ENCODE assay signal across 26 mouse cellular contexts in genomic region chr3:143527274-143527673, GRCm38 (mm10).
A peak's percentile ranks its signal among the peaks of the same experiment; 100 is the strongest.
DNase-seq lines count a peak whose midpoint lies in the region; ATAC-seq and TF ChIP-seq lines count a peak whose summit lies in the region.
"Had no signal": no experiment of that assay in that cellular context is flagged by ENCODE, and none has a peak within 500 bp of the region (broad histone marks: within the 10 kb centered on the region; RNA-seq: fewer than 3 reads in every experiment).

No protein-coding gene starts in this region.

- TF ChIP-seq EP300 in CH12.LX (IDR thresholded peaks at IDR 0.05; ENCODE audit: low read length), result peak; percentile 88

- H3K27me3 ChIP-seq in CH12.LX (replicated peaks), result no peaks in the 10 kb centered on the region
- H3K27me3 ChIP-seq: forebrain, embryonic 13.5 days; heart, embryonic 12.5 days; heart, embryonic 15.5 days had no signal

- no peak overlapping the region for H3K27ac ChIP-seq in CH12.LX (ENCODE audit: insufficient read depth, low read depth)
- no peak overlapping the region for H3K27ac ChIP-seq in gastrocnemius, adult 2 months
- H3K27ac ChIP-seq: forebrain, embryonic 10.5 days; forebrain, embryonic 13.5 days; heart, embryonic 15.5 days; hindbrain, embryonic 14.5 days; hindbrain, postnatal 0 days had no signal

- no peak for TF ChIP-seq POLR2A in CH12.LX (IDR thresholded peaks at IDR 0.05; ENCODE audit: low read depth, low read length)

- no peaks in the 10 kb centered on the region for H3K36me3 ChIP-seq in CH12.LX (replicated peaks in 1 of 2; ENCODE audit: control insufficient read depth in 1 of 2, insufficient read depth in 1 of 2, low read length in 1 of 2)
- H3K36me3 ChIP-seq: forebrain, embryonic 10.5 days; heart, embryonic 12.5 days; heart, embryonic 15.5 days had no signal

- H3K9ac ChIP-seq in CH12.LX (ENCODE audit: insufficient read depth, low read depth), result no peak overlapping the region
- H3K9ac ChIP-seq: forebrain, embryonic 13.5 days; heart, embryonic 12.5 days; heart, embryonic 15.5 days; hindbrain, embryonic 14.5 days had no signal

- no peak for TF ChIP-seq CTCF in CH12.LX (conservative IDR thresholded peaks at IDR 0.05 in 1 of 2, IDR thresholded peaks at IDR 0.05 in 1 of 2; ENCODE audit: low read depth in 2 of 2, low read length in 2 of 2)
- no peak for TF ChIP-seq CTCF in gastrocnemius, adult 2 months (IDR thresholded peaks at IDR 0.05)

- no peak overlapping the region for H3K4me3 ChIP-seq in CH12.LX (replicated peaks in 1 of 3; ENCODE audit: low read depth in 2 of 3, low read length in 2 of 3, poor library complexity in 1 of 3)
- H3K4me3 ChIP-seq in gastrocnemius, adult 2 months, result no peak overlapping the region
- H3K4me3 ChIP-seq: forebrain, embryonic 10.5 days; forebrain, embryonic 13.5 days; heart, embryonic 12.5 days; heart, embryonic 15.5 days had no signal

- intact Hi-C loops in left cerebral cortex, postnatal 36 days (cut with DNase I), result no loop called here
- intact Hi-C loops in gastrocnemius, adult 2 months (cut with DNase I), result no loop called here

- in situ Hi-C loops in CH12.LX (cut with MboI; ENCODE audit: low pct_ligation_motif_present, low pct_unique_long_range_greater_than_20kb, low sequenced_read_pairs), result loop anchor here (10.0 kb wide), 1 partner anchor 688 kb away; no protein-coding TSS in a partner anchor

- TF ChIP-seq RAD21 in CH12.LX (IDR thresholded peaks at IDR 0.05; ENCODE audit: low read depth, low read length), result no peak

- peaks cover 0 to 17% of the 10 kb centered on the region in 2 experiments; a peak in 2 of 4 replicates for H3K4me1 ChIP-seq in CH12.LX (ENCODE audit: control insufficient read depth in 1 of 2, insufficient read depth in 2 of 2)
- H3K4me1 ChIP-seq: forebrain, embryonic 10.5 days; forebrain, embryonic 13.5 days; heart, embryonic 12.5 days; heart, embryonic 15.5 days had no signal

- no peak overlapping the region for H3K4me2 ChIP-seq in CH12.LX (ENCODE audit: insufficient read depth, low read depth, poor library complexity, severe bottlenecking)
- H3K4me2 ChIP-seq: forebrain, embryonic 13.5 days; heart, embryonic 12.5 days; heart, embryonic 15.5 days; hindbrain, embryonic 14.5 days had no signal

- peak; percentile 87 for ATAC-seq in common myeloid progenitor, adult 5-6 weeks (replicated peaks; ENCODE audit: low read depth, poor library complexity, severe bottlenecking)
- ATAC-seq in megakaryocyte, adult 5-6 weeks (ENCODE audit: poor library complexity, severe bottlenecking), result 0 out of 2 replicates have a peak, but pooled peaks have one; percentile 8
- ATAC-seq: CD4-positive, CD25-positive, alpha-beta regulatory T cell, adult 4 months; forebrain, embryonic 13.5 days; forebrain, embryonic 16.5 days; hindbrain, postnatal 0 days; inflammation-experienced regulatory T-cells, adult 6 months; intestine, embryonic 16.5 days had no signal

- no peaks in the 10 kb centered on the region for H3K79me2 ChIP-seq in CH12.LX (replicated peaks; ENCODE audit: control insufficient read depth, extremely low read depth, insufficient read depth, poor library complexity, severe bottlenecking)

- no peaks in the 10 kb centered on the region for H3K9me3 ChIP-seq in CH12.LX (replicated peaks; ENCODE audit: low read length)
- H3K9me3 ChIP-seq: forebrain, embryonic 10.5 days; forebrain, embryonic 13.5 days; heart, embryonic 12.5 days; heart, embryonic 15.5 days had no signal

- dilution Hi-C loops in CH12.LX (cut with MboI; ENCODE audit: extremely low pct_ligation_motif_present, extremely low pct_unique_long_range_greater_than_20kb, low sequenced_read_pairs), result no loop called here

- peak; percentile 34 for DNase-seq in CH12.LX (ENCODE audit: extremely low read depth)
- DNase-seq in left cerebral cortex, postnatal 36 days (ENCODE audit: low spot score in 2 of 2), result no peak
- DNase-seq in retina, postnatal 1 day, result no peak
- DNase-seq in gastrocnemius, adult 2 months, result no peak
- DNase-seq: adrenal gland, adult 2 months; adrenal gland, postnatal 14 days; cerebellum, adult 11 months; cerebellum, adult 2 months; cerebellum, adult 9-11 months; cerebellum, postnatal 25 days; gastrocnemius, postnatal 14 days; heart, adult 18-20 months; heart, postnatal 10 days; heart, postnatal 36 days had no signal

TF ChIP-seq in CH12.LX, 34 proteins besides CTCF, POLR2A, EP300 and RAD21:
- no peak for TF ChIP-seq MEF2A (IDR thresholded peaks at IDR 0.05; ENCODE audit: borderline replicate concordance, low read depth, low read length)
- no peak for TF ChIP-seq PAX5 (IDR thresholded peaks at IDR 0.05; ENCODE audit: low read length)
- TF ChIP-seq IRF4 (IDR thresholded peaks at IDR 0.05; ENCODE audit: low read depth, low read length), result peak; percentile 59; the same call in 1 of the 2 replicates
- TF ChIP-seq NRF1 (IDR thresholded peaks at IDR 0.05; ENCODE audit: low read depth, low read length), result no peak
- TF ChIP-seq RCOR1 (conservative IDR thresholded peaks at IDR 0.05; ENCODE audit: low read depth, low read length), result 0 out of 2 replicates have a peak, but pooled peaks have one; percentile 33
- no peak for TF ChIP-seq ZC3H11A (IDR thresholded peaks at IDR 0.05; ENCODE audit: low read depth, low read length)
- no peak for TF ChIP-seq GABPA (IDR thresholded peaks at IDR 0.05; ENCODE audit: insufficient replicate concordance, low read depth, low read length)
- TF ChIP-seq MAX (IDR thresholded peaks at IDR 0.05; ENCODE audit: low read length), result 0 out of 2 replicates have a peak, but pooled peaks have one; percentile 18
- no peak for TF ChIP-seq CHD1 (IDR thresholded peaks at IDR 0.05; ENCODE audit: low read depth, low read length)
- peak; percentile 70 for TF ChIP-seq JUND (conservative IDR thresholded peaks at IDR 0.05; ENCODE audit: low read depth, low read length)
- 0 out of 2 replicates have a peak, but pooled peaks have one; percentile 2 for TF ChIP-seq SMC3 (IDR thresholded peaks at IDR 0.05; ENCODE audit: low read depth, low read length)
- TF ChIP-seq JUN (IDR thresholded peaks at IDR 0.05; ENCODE audit: insufficient read depth, low read depth, low read length), result no peak
- no peak for TF ChIP-seq USF2 (conservative IDR thresholded peaks at IDR 0.05; ENCODE audit: low read depth, low read length)
- no peak for TF ChIP-seq MAZ (IDR thresholded peaks at IDR 0.05; ENCODE audit: low read depth, low read length)
- TF ChIP-seq BHLHE40 (IDR thresholded peaks at IDR 0.05; ENCODE audit: low read depth, low read length), result peak; percentile 53
